Mouse (Mus musculus) left cerebral cortex, adult 2 months (tissue): ENCODE measurements at regions not wholly inside any gene's neighbourhood (a gene's known extent, or its start where the extent isn't known, plus 50 kb on each side); places are given as distances from the start of the nearest gene placed in this dataset.

Experiments used
- DNase-seq, 2 experiments: peaks; one replicate each; pipeline ENCODE4 v3.0.0; 2021 to 2022; ENCODE audit warnings: low spot score in 2 of 2, mixed read lengths in 1 of 2; ENCODE audit errors: extremely low spot score in 1 of 2
- H3K27ac ChIP-seq: fragments of 200-600 bp; 2 replicates; pipeline ENCODE4 v1.8.1; 2022
- H3K4me3 ChIP-seq: fragments of 200-600 bp; 2 replicates; pipeline ENCODE4 v1.8.1; 2022
- CTCF ChIP-seq: fragments of 200-600 bp; IDR thresholded peaks from 2 replicates; pipeline ENCODE4 v1.8.1; 2022; ENCODE audit warnings: antibody characterized with exemption, mild to moderate bottlenecking, moderate library complexity
- intact Hi-C: fragments of 180-260 bp; cut with DNase I; formaldehyde crosslinking; loops from one replicate; pipeline ENCODE4 v1.15.1; 2025

- intact Hi-C loops, result no loop called here
- no peak for DNase-seq
- no peak overlapping the region for H3K4me3 ChIP-seq
- no peak overlapping the region for H3K27ac ChIP-seq
- TF ChIP-seq CTCF, result no peak
Measured at GRCm38 (mm10) chr11:45222021-45222420, 604.9 kb downstream of the Ebf1 start.

GRCm38 (mm10) chr11:45235476-45236412, 616.1 kb upstream of the Clint1 start:
- H3K27ac ChIP-seq, result no peak overlapping the region
- intact Hi-C loops, result no loop called here
- TF ChIP-seq CTCF, result no peak
- no peak for DNase-seq
- no peak overlapping the region for H3K4me3 ChIP-seq

- TF ChIP-seq CTCF, result no peak
- Histone ChIP-seq H3K27ac (no peak overlapping the region), H3K4me3 (no peak overlapping the region)
- DNase-seq, result no peak
- intact Hi-C loops, result no loop called here
Measured at GRCm38 (mm10) chr11:45237056-45237455, 614.8 kb upstream of the Clint1 start.

- intact Hi-C loops, result no loop called here
- H3K27ac ChIP-seq, result no peak overlapping the region
- H3K4me3 ChIP-seq, result no peak overlapping the region
- TF ChIP-seq CTCF, result no peak
- no peak for DNase-seq
Measured at GRCm38 (mm10) chr11:45239044-45239443, 612.8 kb upstream of the Clint1 start.

GRCm38 (mm10) chr11:45240419-45240818, 611.4 kb upstream of the Clint1 start:
- no peak overlapping the region for H3K27ac ChIP-seq
- no peak overlapping the region for H3K4me3 ChIP-seq
- no peak for TF ChIP-seq CTCF
- intact Hi-C loops, result no loop called here
- no peak for DNase-seq

GRCm38 (mm10) chr11:45241671-45242070, 610.2 kb upstream of the Clint1 start:
- DNase-seq, result no peak
- TF ChIP-seq CTCF, result no peak
- Histone ChIP-seq H3K27ac (no peak overlapping the region), H3K4me3 (no peak overlapping the region)
- intact Hi-C loops, result no loop called here

- TF ChIP-seq CTCF, result no peak
- Histone ChIP-seq H3K4me3 (no peak overlapping the region), H3K27ac (no peak overlapping the region)
- intact Hi-C loops, result no loop called here
- DNase-seq, result no peak
Measured at GRCm38 (mm10) chr11:45244796-45245195, 607.1 kb upstream of the Clint1 start.

- no peak for TF ChIP-seq CTCF
- Histone ChIP-seq H3K27ac (no peak overlapping the region), H3K4me3 (no peak overlapping the region)
- intact Hi-C loops, result no loop called here
- DNase-seq, result no peak
Measured at GRCm38 (mm10) chr11:45256019-45256418, 595.8 kb upstream of the Clint1 start.

GRCm38 (mm10) chr11:45262198-45262597, 589.7 kb upstream of the Clint1 start:
- DNase-seq, result no peak
- intact Hi-C loops, result no loop called here
- Histone ChIP-seq H3K4me3 (no peak overlapping the region), H3K27ac (no peak overlapping the region)
- no peak for TF ChIP-seq CTCF

GRCm38 (mm10) chr11:45264001-45264400, 587.9 kb upstream of the Clint1 start:
- H3K27ac ChIP-seq, result no peak overlapping the region
- intact Hi-C loops, result no loop called here
- no peak for DNase-seq
- no peak for TF ChIP-seq CTCF
- H3K4me3 ChIP-seq, result no peak overlapping the region

- TF ChIP-seq CTCF, result no peak
- intact Hi-C loops, result no loop called here
- Histone ChIP-seq H3K27ac (no peak overlapping the region), H3K4me3 (no peak overlapping the region)
- no peak for DNase-seq
Measured at GRCm38 (mm10) chr11:45265171-45265988, 586.5 kb upstream of the Clint1 start.

GRCm38 (mm10) chr11:45265989-45266302, 585.9 kb upstream of the Clint1 start:
- intact Hi-C loops, result no loop called here
- H3K27ac ChIP-seq, result no peak overlapping the region
- DNase-seq, result no peak
- TF ChIP-seq CTCF, result no peak
- no peak overlapping the region for H3K4me3 ChIP-seq
